Mouse (Mus musculus): ENCODE measurements around the gene Rhbdd3. TPM values are rescaled to one million over a fixed set of nuclear protein-coding genes. Genes with fewer than 3 reads are reported as not detected.

Rhbdd3 gene
- 10 to 100 TPM; 26.7 to 27.7 (median 27.3) TPM for total RNA-seq (2022)

GRCm38 (mm10) chr11:5098736-5099542, at the start of gene Rhbdd3, which contains the start of gene Ewsr1:
Gene Rhbdd3 (plus strand): TSS chr11:5098926.
Gene Ewsr1 (minus strand): TSS chr11:5099266.
- peak; percentile 97 for DNase-seq (ENCODE audit: low spot score)

DNA sequence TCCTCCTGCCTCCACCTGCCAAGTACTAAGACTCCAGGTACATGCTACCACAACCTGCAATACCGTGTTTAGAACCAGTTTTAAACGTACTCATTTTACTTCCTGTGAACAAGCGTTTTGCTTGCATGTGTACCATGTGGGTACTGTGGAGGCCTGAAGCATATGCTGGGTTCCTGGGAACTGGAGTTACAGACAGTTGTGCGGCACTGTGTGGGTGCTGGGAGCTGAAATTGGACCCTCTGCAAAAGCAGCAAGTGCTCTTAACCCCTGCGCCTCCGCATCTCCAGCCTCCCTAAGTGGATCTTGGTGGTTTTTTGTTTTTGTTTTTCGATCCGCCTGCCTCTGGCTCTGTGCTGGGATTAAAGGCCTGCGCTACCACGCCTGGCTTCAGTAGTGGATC, 47.1 kb upstream of the Rhbdd3 start:
- DNase-seq (ENCODE audit: low spot score): no peak

GRCm38 (mm10) chr11:5052200-5052854, 46.4 kb upstream of the Rhbdd3 start:
- DNase-seq (ENCODE audit: low spot score): no peak

DNA sequence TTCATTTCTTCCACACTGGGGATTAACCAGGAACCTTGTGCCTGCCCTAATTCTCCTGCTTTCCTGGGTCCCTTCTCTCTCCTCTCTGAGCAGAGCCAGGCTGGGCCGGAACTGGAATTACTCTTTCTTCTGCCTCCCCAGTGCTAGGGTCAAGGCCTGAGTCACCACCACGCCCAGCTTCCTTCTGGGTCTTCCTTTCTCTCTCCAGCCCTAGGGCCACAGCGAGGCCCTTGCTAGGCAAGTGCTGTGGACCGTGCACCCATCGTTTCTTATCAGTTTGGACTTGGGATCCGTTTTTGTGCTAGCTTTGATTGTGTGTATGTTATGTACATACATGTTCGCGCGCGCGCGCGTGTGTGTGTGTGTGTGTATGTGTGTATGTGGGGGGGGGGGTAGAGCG, 44.6 kb upstream of the Rhbdd3 start:
- no peak for DNase-seq (ENCODE audit: low spot score)

DNA sequence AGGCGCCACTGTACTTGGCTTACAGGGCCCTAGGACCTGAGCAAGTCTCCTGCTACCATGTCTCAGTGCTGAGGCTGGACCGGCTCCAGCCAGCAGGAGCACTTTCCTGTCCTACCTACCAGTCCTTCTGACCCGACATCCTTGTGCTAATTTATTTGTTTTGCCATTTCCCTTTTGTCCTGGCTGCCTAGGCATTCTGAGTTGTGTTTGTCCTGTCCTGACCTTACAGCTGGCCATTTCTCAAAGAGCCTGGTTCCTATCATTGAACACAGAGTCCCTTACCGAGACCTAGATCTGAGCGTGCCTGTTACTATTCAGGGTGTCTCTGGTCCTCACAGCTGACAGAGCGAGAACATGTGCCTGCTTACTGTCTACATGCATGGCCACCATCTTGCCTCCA, 43.9 kb upstream of the Rhbdd3 start:
- no peak for DNase-seq (ENCODE audit: low spot score)

GRCm38 (mm10) chr11:5055945-5056938, 42.5 kb upstream of the Rhbdd3 start:
- no peak for DNase-seq (ENCODE audit: low spot score)

- no peak for DNase-seq (ENCODE audit: low spot score)
These were observed 41.7 kb upstream of the Rhbdd3 start for GRCm38 (mm10) chr11:5057064-5057463.

DNA sequence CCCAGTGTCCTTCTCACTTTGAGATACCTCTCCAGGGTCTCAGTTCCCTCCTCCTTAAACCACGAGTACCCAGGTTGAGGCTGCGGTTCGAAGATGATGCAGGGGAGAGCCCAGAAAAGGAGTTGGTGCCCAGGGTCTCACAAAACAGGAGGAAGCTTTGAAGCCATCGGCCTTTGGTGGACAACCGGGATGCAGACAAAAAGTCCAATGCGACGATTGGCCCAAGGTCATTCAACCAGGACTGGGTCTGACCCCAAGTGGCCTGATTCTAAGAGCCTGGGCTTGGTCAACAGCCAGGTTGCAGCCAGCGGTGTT, 41.2 kb upstream of the Rhbdd3 start:
- DNase-seq (ENCODE audit: low spot score): no peak

- DNase-seq (ENCODE audit: low spot score): no peak
These were observed 40.7 kb upstream of the Rhbdd3 start, which contains the start of gene Rasl10a for GRCm38 (mm10) chr11:5057856-5058641. Gene Rasl10a (plus strand): TSS chr11:5058128.

- DNase-seq (ENCODE audit: low spot score): no peak
These were observed 39.9 kb upstream of the Rhbdd3 start for GRCm38 (mm10) chr11:5058783-5059182.

DNA sequence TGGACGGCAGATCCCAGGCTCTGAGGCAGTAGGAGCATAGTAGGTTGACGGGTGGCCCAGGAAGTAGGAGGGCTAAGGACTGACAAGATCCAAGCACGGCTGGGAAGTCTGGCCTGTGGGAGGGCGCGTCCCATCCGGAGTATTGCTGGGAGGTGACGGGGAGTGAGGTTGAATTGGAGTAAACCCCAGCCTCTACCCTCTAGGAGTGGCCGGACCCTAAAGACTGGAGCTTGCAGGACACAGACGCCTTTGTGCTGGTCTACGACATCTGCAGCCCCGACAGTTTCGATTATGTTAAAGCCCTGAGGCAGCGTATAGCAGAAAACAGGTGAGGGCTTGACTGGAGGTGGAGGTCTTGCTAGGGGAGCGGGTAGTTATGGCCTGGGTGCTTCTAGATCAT, 39.5 kb upstream of the Rhbdd3 start:
- DNase-seq (ENCODE audit: low spot score): no peak

GRCm38 (mm10) chr11:5059704-5060156, 39.0 kb upstream of the Rhbdd3 start:
- peak; percentile 20 for DNase-seq (ENCODE audit: low spot score)

DNA sequence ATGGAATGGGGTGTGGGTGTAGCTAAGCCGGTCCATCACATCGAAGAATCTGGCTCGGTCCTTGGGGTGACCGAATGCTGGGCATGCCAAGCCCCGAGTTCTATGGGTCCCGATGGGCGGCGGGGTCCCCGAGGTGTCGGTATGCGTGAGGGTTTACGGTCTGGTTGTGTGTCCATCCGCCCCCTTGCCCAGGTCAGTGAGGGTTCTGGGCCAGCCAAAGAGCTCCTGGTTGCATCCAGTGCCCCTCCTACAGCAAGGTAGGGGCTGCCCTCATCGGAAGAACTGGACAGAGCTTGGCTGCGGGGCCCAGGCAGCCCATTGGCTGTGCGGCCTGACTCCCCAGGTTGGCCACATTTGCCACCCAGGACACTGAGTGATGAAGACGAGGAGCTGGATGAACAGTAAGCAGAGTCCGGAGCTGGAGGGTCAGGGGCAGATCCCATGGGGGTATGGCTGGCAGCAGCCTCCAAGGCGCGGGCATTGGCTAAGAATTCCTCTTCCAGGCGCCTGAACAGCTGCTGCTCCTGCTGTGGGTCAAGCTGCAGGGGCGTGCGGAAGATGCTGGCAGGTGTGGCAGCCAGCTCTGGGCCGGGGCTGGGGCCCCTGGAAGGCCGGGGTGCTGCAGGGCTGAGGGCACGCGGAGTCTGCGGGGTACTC, 37.8 kb upstream of the Rhbdd3 start:
- peak; percentile 18 for DNase-seq (ENCODE audit: low spot score)

- peak; percentile 98 for DNase-seq (ENCODE audit: low spot score)
These were observed 37.1 kb upstream of the Rhbdd3 start for GRCm38 (mm10) chr11:5061413-5062139.

GRCm38 (mm10) chr11:5062326-5062725, 36.4 kb upstream of the Rhbdd3 start:
- DNase-seq (ENCODE audit: low spot score): no peak

DNA sequence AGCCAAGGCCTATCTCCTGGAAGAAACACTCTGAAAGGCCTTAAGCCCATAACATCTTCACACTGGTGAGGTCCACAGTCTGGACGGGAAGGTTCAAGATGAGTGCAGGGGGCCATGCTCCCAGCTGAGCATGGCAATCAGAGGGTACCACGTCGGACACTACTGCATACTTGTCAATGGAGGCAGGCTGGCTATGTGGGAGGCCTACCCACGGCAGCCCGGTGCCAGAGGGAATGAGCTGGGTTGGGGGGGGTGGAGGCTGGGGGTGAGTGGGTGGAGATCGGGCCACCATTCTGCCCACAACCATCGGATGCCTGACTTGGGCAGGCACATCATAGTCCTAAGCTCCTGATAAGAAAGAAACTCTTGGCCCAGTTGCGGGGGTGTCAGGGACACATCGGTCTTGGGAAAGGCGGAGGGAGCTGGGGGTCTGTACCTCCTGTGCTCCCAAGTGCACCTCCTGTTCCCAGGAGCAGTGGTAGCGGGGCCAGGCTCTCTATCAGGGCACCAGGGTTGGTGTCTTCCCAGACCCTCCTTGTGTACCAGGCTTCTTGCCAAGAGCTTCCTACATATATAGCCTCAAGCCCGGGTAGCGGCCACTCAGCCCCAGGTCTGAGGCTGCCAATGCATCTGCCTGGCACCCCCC, 35.7 kb upstream of the Rhbdd3 start:
- DNase-seq (ENCODE audit: low spot score): no peak

- DNase-seq (ENCODE audit: low spot score): no peak
These were observed 35.0 kb upstream of the Rhbdd3 start for GRCm38 (mm10) chr11:5063561-5064281.

GRCm38 (mm10) chr11:5064282-5065055, 34.3 kb upstream of the Rhbdd3 start:
- no peak for DNase-seq (ENCODE audit: low spot score)

Data from heart, adult 8-10 months (tissue).